Mouse (Mus musculus) layer of hippocampus, adult 18-20 months (tissue): ENCODE results near the gene Pepd. TPM values are rescaled to one million over a fixed set of nuclear protein-coding genes. Genes with fewer than 3 reads are reported as not detected.

Experiments used
- microRNA-seq, 2 experiments: library from miRNA; unstranded; fragments of <30 nt; microRNA quantifications; one replicate each; pipeline ENCODE4 v1.2.0; 2021
- total RNA-seq, 2 experiments: library from RNA; stranded (reverse); gene quantifications; 2 replicates each; pipeline ENCODE4 v1.2.3; 2021

The Pepd gene
- total RNA-seq, 2 experiments from 2014 or later = 34.2 to 36.4 TPM

Small RNA genes within 50 kb of the gene (microRNA-seq; reads per million reads assigned to microRNA genes)
- 0 reads per million in 2 experiments for gene Gm25033

Other genes starting within 250 kb of the Pepd start
- gene Chst8, start 99.7 kb upstream of the Pepd start, total RNA-seq = 10 to 100 TPM; 27.6 to 44.7 TPM
- 10 to 100 TPM; 36.2 to 36.5 TPM for gene Cebpg, start 144.2 kb downstream of the Pepd start, total RNA-seq
- gene Cebpa, start 206.9 kb downstream of the Pepd start, total RNA-seq = 10 to 100 TPM; 21.4 to 22.4 TPM